Mouse (Mus musculus): ENCODE results near the gene Gjd3.
A peak's percentile ranks its signal among the peaks of the same experiment; 100 is the strongest.
"Not testable (repeated sequence)": the region's sequence is repeated elsewhere in the genome, so short reads cannot be mapped to it uniquely, and the experiment has no call there.

The Gjd3 gene

GRCm38 (mm10) chr11:98982773-98983133 is at the start of gene Gjd3:
Gjd3 (minus strand) TSS chr11:98983016.
- DNase-seq: no peak

GRCm38 (mm10) chr11:99026899-99027440 is 44.2 kb upstream of the Gjd3 start:
- DNase-seq: no peak

- DNase-seq: no peak
Measured at GRCm38 (mm10) chr11:99025878-99026277, 43.1 kb upstream of the Gjd3 start.

- no peak for DNase-seq
Measured at GRCm38 (mm10) chr11:99024468-99025134, 41.8 kb upstream of the Gjd3 start.

GRCm38 (mm10) chr11:99023500-99024467 is 41.0 kb upstream of the Gjd3 start, which contains the start of gene Top2a:
Top2a (minus strand) TSS chr11:99024189.
- DNase-seq: peak; percentile 76 to 96

- no peak for DNase-seq
Measured at GRCm38 (mm10) chr11:99023094-99023493, 40.3 kb upstream of the Gjd3 start.

- no peak for DNase-seq
Measured at GRCm38 (mm10) chr11:99022384-99022933, 39.6 kb upstream of the Gjd3 start.

GRCm38 (mm10) chr11:99019844-99020243 is 37.0 kb upstream of the Gjd3 start:
- no peak for DNase-seq

- DNase-seq: no peak
Measured at GRCm38 (mm10) chr11:99013856-99014255, 31.0 kb upstream of the Gjd3 start.

GRCm38 (mm10) chr11:99010706-99011105 is 27.9 kb upstream of the Gjd3 start:
- DNase-seq: no peak

- DNase-seq: no peak
Measured at GRCm38 (mm10) chr11:99010124-99010523, 27.3 kb upstream of the Gjd3 start.

GRCm38 (mm10) chr11:99006788-99007187 is 24.0 kb upstream of the Gjd3 start:
- DNase-seq: no peak

- DNase-seq: no peak
Measured at GRCm38 (mm10) chr11:98999243-98999642, 16.4 kb upstream of the Gjd3 start.

GRCm38 (mm10) chr11:98998776-98999175 is 16.0 kb upstream of the Gjd3 start:
- DNase-seq: no peak

GRCm38 (mm10) chr11:98997659-98998058 is 14.8 kb upstream of the Gjd3 start:
- no peak for DNase-seq

GRCm38 (mm10) chr11:98995987-98996386 is 13.2 kb upstream of the Gjd3 start:
- no peak for DNase-seq

- no peak for DNase-seq
Measured at GRCm38 (mm10) chr11:98990866-98991265, 8.1 kb upstream of the Gjd3 start.

- not testable (repeated sequence) for DNase-seq
Measured at GRCm38 (mm10) chr11:98988260-98988659, 5.4 kb upstream of the Gjd3 start.

GRCm38 (mm10) chr11:98985542-98985941 is 2.7 kb upstream of the Gjd3 start:
- no peak for DNase-seq

GRCm38 (mm10) chr11:98983551-98983950 is 735 bp upstream of the Gjd3 start:
- no peak for DNase-seq

- peak; percentile 74 to 79 for DNase-seq
Measured at GRCm38 (mm10) chr11:98981997-98982772, 631 bp downstream of the Gjd3 start.

- no peak for DNase-seq
Measured at GRCm38 (mm10) chr11:98981289-98981996, 1.4 kb downstream of the Gjd3 start.
